Comparison of ENCODE assay signal across 10 mouse cellular contexts in the genomic region with DNA sequence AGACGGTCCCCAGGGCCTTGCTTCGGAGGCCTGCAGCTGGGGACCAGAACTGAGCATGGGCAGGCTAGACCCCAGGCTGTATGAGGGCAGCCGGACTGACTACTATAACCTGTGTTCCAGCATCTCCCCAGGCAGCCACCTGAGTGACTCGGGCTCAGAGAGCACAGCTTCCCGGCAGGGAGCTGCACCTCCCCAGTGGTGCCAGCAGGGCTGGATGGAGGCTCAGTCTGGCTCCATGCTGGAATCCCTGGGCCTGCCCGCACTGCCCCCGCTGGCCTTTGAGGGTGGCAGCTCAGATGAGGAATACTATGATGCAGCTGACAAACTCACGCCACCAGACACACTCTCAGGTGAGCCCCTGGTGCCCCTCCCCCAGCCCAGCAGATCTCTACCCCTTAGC. TPM values are rescaled to one million over a fixed set of nuclear protein-coding genes. Genes with fewer than 3 reads are reported as not detected.
DNase-seq lines count a peak whose midpoint lies in the region; ATAC-seq and TF ChIP-seq lines count a peak whose summit lies in the region.
"Had no signal": no experiment of that assay in that cellular context is flagged by ENCODE, and none has a peak within 500 bp of the region (broad histone marks: within the 10 kb centered on the region; RNA-seq: fewer than 3 reads in every experiment).

No protein-coding gene starts in this region.

- H3K27me3 ChIP-seq in forebrain, postnatal 0 days (ENCODE audit: insufficient read depth, low read length) = no peaks in the 10 kb centered on the region
- 0 out of 2 replicates have a peak, but pooled peaks cover 3% of the 10 kb centered on the region for H3K27me3 ChIP-seq in forebrain, embryonic 13.5 days
- no peaks in the 10 kb centered on the region; the same call in 1 of the 2 replicates for H3K27me3 ChIP-seq in limb, embryonic 12.5 days
- 0 out of 2 replicates have a peak, but pooled peaks cover under 1% of the 10 kb centered on the region for H3K27me3 ChIP-seq in limb, embryonic 10.5 days (ENCODE audit: low read depth, poor library complexity, severe bottlenecking)
- H3K27me3 ChIP-seq in midbrain, postnatal 0 days (ENCODE audit: insufficient read depth, low read length) = no peaks in the 10 kb centered on the region
- H3K27me3 ChIP-seq: limb, embryonic 13.5 days had no signal

- no peaks in the 10 kb centered on the region for H3K36me3 ChIP-seq in forebrain, postnatal 0 days (ENCODE audit: insufficient read depth)
- H3K36me3 ChIP-seq in forebrain, embryonic 13.5 days (ENCODE audit: poor library complexity, severe bottlenecking) = no peaks in the 10 kb centered on the region
- H3K36me3 ChIP-seq in limb, embryonic 12.5 days = no peaks in the 10 kb centered on the region
- no peaks in the 10 kb centered on the region for H3K36me3 ChIP-seq in limb, embryonic 10.5 days
- H3K36me3 ChIP-seq in midbrain, postnatal 0 days (ENCODE audit: insufficient read depth, low read length) = 0 out of 2 replicates have a peak, but pooled peaks cover 3% of the 10 kb centered on the region
- H3K36me3 ChIP-seq: limb, embryonic 13.5 days had no signal

- TF ChIP-seq CTCF in forebrain, postnatal 0 days (IDR thresholded peaks at IDR 0.05; ENCODE audit: low read depth) = peak; percentile 41
- peak; percentile 59 for TF ChIP-seq CTCF in midbrain, postnatal 0 days (IDR thresholded peaks at IDR 0.05)

- DNase-seq in forebrain, postnatal 0 days = no peak
- no peak for DNase-seq in limb, embryonic 10.5 days (ENCODE audit: low spot score)
- DNase-seq in NIH3T3 (ENCODE audit: low read depth) = peak; percentile 11
- DNase-seq in midbrain, postnatal 0 days (ENCODE audit: low spot score) = no peak
- DNase-seq in frontal cortex, postnatal 10 days (ENCODE audit: low spot score in 2 of 2) = no peak
- DNase-seq in adrenal gland, adult 18-20 months (ENCODE audit: low spot score in 2 of 2) = no peak
- DNase-seq: spleen, adult 18-20 months had no signal

- no peak overlapping the region for H3K4me2 ChIP-seq in forebrain, postnatal 0 days (ENCODE audit: low read depth)
- H3K4me2 ChIP-seq in forebrain, embryonic 13.5 days = no peak overlapping the region
- no peak overlapping the region for H3K4me2 ChIP-seq in limb, embryonic 12.5 days
- no peak overlapping the region for H3K4me2 ChIP-seq in midbrain, postnatal 0 days (ENCODE audit: low read depth, low read length, poor library complexity, severe bottlenecking)
- H3K4me2 ChIP-seq: limb, embryonic 13.5 days had no signal

- H3K4me1 ChIP-seq in forebrain, postnatal 0 days (ENCODE audit: insufficient read depth) = no peaks in the 10 kb centered on the region
- H3K4me1 ChIP-seq in forebrain, embryonic 13.5 days = no peaks in the 10 kb centered on the region
- H3K4me1 ChIP-seq in limb, embryonic 12.5 days (replicated peaks) = no peaks in the 10 kb centered on the region
- no peaks in the 10 kb centered on the region for H3K4me1 ChIP-seq in limb, embryonic 10.5 days
- no peaks in the 10 kb centered on the region for H3K4me1 ChIP-seq in midbrain, postnatal 0 days (ENCODE audit: insufficient read depth, low read length)
- H3K4me1 ChIP-seq: limb, embryonic 13.5 days had no signal

- H3K4me3 ChIP-seq in forebrain, postnatal 0 days (ENCODE audit: low read depth, low read length) = no peak overlapping the region
- H3K4me3 ChIP-seq in forebrain, embryonic 13.5 days = no peak overlapping the region
- no peak overlapping the region for H3K4me3 ChIP-seq in limb, embryonic 12.5 days (replicated peaks)
- H3K4me3 ChIP-seq in limb, embryonic 10.5 days = no peak overlapping the region
- no peak overlapping the region for H3K4me3 ChIP-seq in midbrain, postnatal 0 days (ENCODE audit: low read depth, low read length)
- H3K4me3 ChIP-seq: limb, embryonic 13.5 days had no signal

- no peaks in the 10 kb centered on the region for H3K9me3 ChIP-seq in forebrain, postnatal 0 days (ENCODE audit: low read length)
- H3K9me3 ChIP-seq in forebrain, embryonic 13.5 days (replicated peaks) = no peaks in the 10 kb centered on the region
- H3K9me3 ChIP-seq in limb, embryonic 12.5 days = no peaks in the 10 kb centered on the region
- no peaks in the 10 kb centered on the region for H3K9me3 ChIP-seq in limb, embryonic 10.5 days (replicated peaks)
- H3K9me3 ChIP-seq in midbrain, postnatal 0 days (ENCODE audit: low read length) = no peaks in the 10 kb centered on the region
- H3K9me3 ChIP-seq: limb, embryonic 13.5 days had no signal

- ATAC-seq in forebrain, postnatal 0 days = peak; percentile 61
- ATAC-seq in forebrain, embryonic 13.5 days = no peak
- ATAC-seq in limb, embryonic 12.5 days (ENCODE audit: insufficient number of reproducible peaks, insufficient read depth, low FRiP score, low TSS enrichment, low read depth) = no peak
- ATAC-seq in midbrain, postnatal 0 days (ENCODE audit: low FRiP score) = peak; percentile 65

- no peak overlapping the region for H3K27ac ChIP-seq in forebrain, postnatal 0 days (ENCODE audit: low read depth, low read length)
- H3K27ac ChIP-seq in forebrain, embryonic 13.5 days = no peak overlapping the region
- H3K27ac ChIP-seq in limb, embryonic 12.5 days = no peak overlapping the region
- no peak overlapping the region for H3K27ac ChIP-seq in limb, embryonic 10.5 days
- no peak overlapping the region for H3K27ac ChIP-seq in midbrain, postnatal 0 days (ENCODE audit: low read depth, low read length)
- H3K27ac ChIP-seq: limb, embryonic 13.5 days had no signal

- H3K9ac ChIP-seq in forebrain, postnatal 0 days = no peak overlapping the region
- no peak overlapping the region for H3K9ac ChIP-seq in forebrain, embryonic 13.5 days
- 0 out of 2 replicates have a peak overlapping the region, but pooled peaks have one; percentile 23 for H3K9ac ChIP-seq in limb, embryonic 12.5 days (replicated peaks)
- no peak overlapping the region for H3K9ac ChIP-seq in midbrain, postnatal 0 days (replicated peaks; ENCODE audit: low read length, poor library complexity, severe bottlenecking)
- H3K9ac ChIP-seq: limb, embryonic 13.5 days had no signal

- WGBS in forebrain, postnatal 0 days = 61% methylated on average over 8 of the region's 8 CpGs
- WGBS in forebrain, embryonic 13.5 days = 63% methylated on average over 8 of the region's 8 CpGs
- WGBS in limb, embryonic 12.5 days = 65% methylated on average over 8 of the region's 8 CpGs
- 58% methylated on average over 8 of the region's 8 CpGs for WGBS in limb, embryonic 10.5 days
- 51% methylated on average over 8 of the region's 8 CpGs for whole genome bisulfite sequencing in midbrain, postnatal 0 days

RNA-seq across cellular contexts. Expression of a gene that starts 17.6 kb away (rescaled TPM):
- 16.6 and 18.3 TPM in 2 replicates for total RNA-seq in forebrain, postnatal 0 days (2014; rRNA removed)
- 16.9 and 23.8 TPM in 2 replicates for polyA plus RNA-seq in forebrain, postnatal 0 days (2015; fragmentation: Nextera tagmentation; extraction: Ambion mirVana)
- polyA plus RNA-seq in forebrain, embryonic 13.5 days (2015; fragmentation: Nextera tagmentation; extraction: Ambion mirVana) = 16.6 and 22.1 TPM in 2 replicates
- polyA plus RNA-seq in limb, embryonic 12.5 days (2016; fragmentation: Nextera tagmentation; extraction: Ambion mirVana) = 19.1 and 20.4 TPM in 2 replicates
- 17.8 and 20.2 TPM in 2 replicates for polyA plus RNA-seq in limb, embryonic 10.5 days (2016; fragmentation: Nextera tagmentation; extraction: Ambion mirVana)
- 9.7 and 12.5 TPM in 2 replicates for total RNA-seq in midbrain, postnatal 0 days (2014; rRNA removed)
- 22.2 and 23.3 TPM in 2 replicates for polyA plus RNA-seq in midbrain, postnatal 0 days (2015; fragmentation: Nextera tagmentation; extraction: Ambion mirVana)
- total RNA-seq in adrenal gland, adult 18-20 months (2021) = 10 to 100 TPM in 1 of 2 experiments, 1 to 10 TPM in 1; 8.5 to 11.4 TPM

Comparison
In these comparisons a context has a peak if more than half of its experiments do, and no peak if none do; other contexts are left out.
1. ATAC-seq: peak in forebrain, postnatal 0 days (single experiment) and midbrain, postnatal 0 days (single experiment); none in forebrain, embryonic 13.5 days (single experiment) and limb, embryonic 12.5 days (single experiment).